Mouse (Mus musculus): ENCODE measurements around the gene Vamp2.
"Not testable (repeated sequence)": the region's sequence is repeated elsewhere in the genome, so short reads cannot be mapped to it uniquely, and the experiment has no call there.

Gene Vamp2

GRCm38 (mm10) chr11:69080855-69081222 is 7.5 kb upstream of the Vamp2 start:
- no peak for DNase-seq (ENCODE audit: low read depth)

- DNase-seq (ENCODE audit: low read depth): no peak
These were observed 6.7 kb upstream of the Vamp2 start for GRCm38 (mm10) chr11:69081613-69082012.

GRCm38 (mm10) chr11:69085608-69086007 is 2.7 kb upstream of the Vamp2 start:
- DNase-seq (ENCODE audit: low read depth): no peak

- no peak for DNase-seq (ENCODE audit: low read depth)
These were observed 1.9 kb upstream of the Vamp2 start for GRCm38 (mm10) chr11:69086390-69086789.

- no peak for DNase-seq (ENCODE audit: low read depth)
These were observed 1.2 kb upstream of the Vamp2 start for GRCm38 (mm10) chr11:69087082-69087481.

- DNase-seq (ENCODE audit: low read depth): no peak
These were observed 693 bp upstream of the Vamp2 start for GRCm38 (mm10) chr11:69087597-69087996.

- no peak for DNase-seq (ENCODE audit: low read depth)
These were observed 746 bp downstream of the Vamp2 start for GRCm38 (mm10) chr11:69088856-69089615.

GRCm38 (mm10) chr11:69089616-69090290 is 1.5 kb downstream of the Vamp2 start:
- no peak for DNase-seq (ENCODE audit: low read depth)

GRCm38 (mm10) chr11:69090367-69090766 is 2.1 kb downstream of the Vamp2 start:
- no peak for DNase-seq (ENCODE audit: low read depth)

GRCm38 (mm10) chr11:69091566-69092385 is 3.5 kb downstream of the Vamp2 start:
- DNase-seq (ENCODE audit: low read depth): no peak

- no peak for DNase-seq (ENCODE audit: low read depth)
These were observed 4.1 kb downstream of the Vamp2 start for GRCm38 (mm10) chr11:69092386-69092751.

- DNase-seq (ENCODE audit: low read depth): no peak
These were observed 4.6 kb downstream of the Vamp2 start for GRCm38 (mm10) chr11:69092871-69093270.

- DNase-seq (ENCODE audit: low read depth): not testable (repeated sequence)
These were observed 5.6 kb downstream of the Vamp2 start for GRCm38 (mm10) chr11:69093856-69094255.

- peak; percentile 100 for DNase-seq (ENCODE audit: low read depth)
These were observed 6.6 kb downstream of the Vamp2 start, which contains the start of gene Per1 for GRCm38 (mm10) chr11:69094697-69095429. Per1 (plus strand) TSS chr11:69095217.

GRCm38 (mm10) chr11:69095511-69096231 is 7.4 kb downstream of the Vamp2 start:
- DNase-seq (ENCODE audit: low read depth): no peak

GRCm38 (mm10) chr11:69096360-69096986 is 8.2 kb downstream of the Vamp2 start:
- DNase-seq (ENCODE audit: low read depth): peak; percentile 57

GRCm38 (mm10) chr11:69096987-69097900 is 9.0 kb downstream of the Vamp2 start:
- peak; percentile 94 for DNase-seq (ENCODE audit: low read depth)

GRCm38 (mm10) chr11:69098039-69098761 is 9.9 kb downstream of the Vamp2 start:
- no peak for DNase-seq (ENCODE audit: low read depth)

GRCm38 (mm10) chr11:69098762-69099091 is 10.4 kb downstream of the Vamp2 start:
- DNase-seq (ENCODE audit: low read depth): peak; percentile 91

Data from fibroblast of lung, adult 2 months (primary cell).